Mouse (Mus musculus) heart, adult 2 months (tissue): ENCODE results near the gene Znrf4. TPM values are rescaled to one million over a fixed set of nuclear protein-coding genes. Genes with fewer than 3 reads are reported as not detected.

Experiments used
- DNase-seq, 2 experiments: peaks; one replicate each; pipeline ENCODE4 v3.0.0; 2021
- H3K27ac ChIP-seq: fragments of 200-600 bp; 2 replicates; pipeline ENCODE4 v1.8.1; 2022
- H3K27me3 ChIP-seq: fragments of 200-500 bp; 2 replicates; pipeline ENCODE4 v1.6.1; 2012; ENCODE audit warnings: mild to moderate bottlenecking, low read length, inconsistent platforms, mixed read lengths; ENCODE audit not compliant: control insufficient read depth, insufficient read depth
- H3K36me3 ChIP-seq: fragments of 200-500 bp; 2 replicates; pipeline ENCODE4 v1.6.1; 2012; ENCODE audit warnings: low read length, inconsistent platforms; ENCODE audit not compliant: control insufficient read depth, insufficient read depth
- H3K4me1 ChIP-seq: fragments of 200-500 bp; 2 replicates; pipeline ENCODE4 v1.6.1; 2011; ENCODE audit warnings: low read length; ENCODE audit not compliant: control insufficient read depth, insufficient read depth
- H3K4me3 ChIP-seq: fragments of 200-600 bp; 2 replicates; pipeline ENCODE4 v1.8.1; 2022
- H3K79me2 ChIP-seq: fragments of 200-500 bp; replicated peaks from 2 replicates; pipeline ENCODE4 v1.6.1; 2012; ENCODE audit warnings: mild to moderate bottlenecking, inconsistent platforms, low read length, moderate library complexity, mixed read lengths; ENCODE audit not compliant: control insufficient read depth, insufficient read depth
- H3K9ac ChIP-seq: fragments of 200-500 bp; 2 replicates; pipeline ENCODE4 v1.6.1; 2012; ENCODE audit warnings: low read depth, mild to moderate bottlenecking, control low read depth, inconsistent platforms, low read length, mixed read lengths
- CTCF ChIP-seq: fragments of 200-600 bp; IDR thresholded peaks from 2 replicates; pipeline ENCODE4 v1.8.1; 2022; ENCODE audit warnings: antibody characterized with exemption, mild to moderate bottlenecking, moderate library complexity
- EP300 ChIP-seq: fragments of 200-500 bp; IDR thresholded peaks from 2 replicates; pipeline ENCODE4 v1.6.1; 2011; ENCODE audit warnings: low read depth, low read length, control low read depth; ENCODE audit not compliant: insufficient read depth
- POLR2A ChIP-seq: fragments of 200-500 bp; IDR thresholded peaks from 2 replicates; pipeline ENCODE4 v1.6.1; 2011; ENCODE audit warnings: mild to moderate bottlenecking, low read depth, low read length, control low read depth; ENCODE audit not compliant: insufficient read depth
- WGBS: fragments of 180-500 bp; shearing (Covaris S2); methylation state at CpG from one replicate; pipeline ENCODE4 v1.1.7; 2018; 5-methylcytosine and 5-hydroxymethylcytosine counted together
- intact Hi-C: fragments of 180-260 bp; cut with DNase I; formaldehyde crosslinking; loops from one replicate; pipeline ENCODE4 v1.15.1; 2025
- polyA plus RNA-seq: library from polyadenylated mRNA; depleted of rRNA; stranded (reverse); fragments of >200 nt; gene quantifications from 2 replicates; pipeline ENCODE4 v1.2.3, GENCODE M21; 2012
- total RNA-seq, 2 experiments: library from RNA; stranded (reverse); gene quantifications; 2 replicates each; pipeline ENCODE4 v1.2.3; 2021

Gene Znrf4
- total and polyA plus RNA-seq, 3 experiments: 0.64 TPM; not detected in 2

DNA sequence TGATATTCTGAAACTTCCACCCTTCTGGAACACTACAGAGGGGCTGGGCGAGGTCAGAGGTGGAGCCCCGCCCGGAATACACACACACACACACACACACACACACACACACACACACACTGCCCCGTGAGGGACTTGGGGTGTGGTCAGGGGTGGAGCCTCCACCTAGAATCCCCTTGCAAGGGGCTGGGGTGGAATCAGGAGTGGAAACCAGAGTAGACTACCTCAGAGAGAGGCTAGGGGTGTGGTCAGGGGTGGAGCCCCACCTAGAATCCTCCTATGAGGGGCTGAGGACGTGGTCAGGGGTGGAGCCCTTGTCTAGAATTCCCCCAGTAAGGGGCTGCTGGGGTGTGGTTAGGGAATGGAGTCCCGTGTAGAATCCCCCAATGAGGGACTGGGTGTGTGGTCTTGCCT is 28.3 kb upstream of the Znrf4 start:
- Histone ChIP-seq H3K27ac (no peak overlapping the region), H3K9ac (no peak overlapping the region), H3K27me3 (no peaks in the 10 kb centered on the region), H3K4me3 (no peak overlapping the region), H3K79me2 (no peaks in the 10 kb centered on the region), H3K36me3 (no peaks in the 10 kb centered on the region), H3K4me1 (no peaks in the 10 kb centered on the region)
- DNase-seq: no peak
- TF ChIP-seq EP300: no peak
- TF ChIP-seq POLR2A: no peak
- TF ChIP-seq CTCF: no peak
- intact Hi-C loops: no loop called here
- 25% methylated on average over 6 of the region's 6 CpGs for WGBS

GRCm38 (mm10) chr17:56537912-56538311 is 25.7 kb upstream of the Znrf4 start:
- no peak for DNase-seq
- H3K9ac ChIP-seq: no peak overlapping the region
- no peak for TF ChIP-seq EP300
- no peak for TF ChIP-seq POLR2A
- no peak for TF ChIP-seq CTCF
- intact Hi-C loops: no loop called here
- H3K79me2 ChIP-seq: no peaks in the 10 kb centered on the region
- no peaks in the 10 kb centered on the region for H3K4me1 ChIP-seq
- H3K27ac ChIP-seq: no peak overlapping the region
- no peak overlapping the region for H3K4me3 ChIP-seq
- WGBS: 44% methylated on average over 8 of the region's 8 CpGs
- no peaks in the 10 kb centered on the region for H3K36me3 ChIP-seq
- no peaks in the 10 kb centered on the region for H3K27me3 ChIP-seq

DNA sequence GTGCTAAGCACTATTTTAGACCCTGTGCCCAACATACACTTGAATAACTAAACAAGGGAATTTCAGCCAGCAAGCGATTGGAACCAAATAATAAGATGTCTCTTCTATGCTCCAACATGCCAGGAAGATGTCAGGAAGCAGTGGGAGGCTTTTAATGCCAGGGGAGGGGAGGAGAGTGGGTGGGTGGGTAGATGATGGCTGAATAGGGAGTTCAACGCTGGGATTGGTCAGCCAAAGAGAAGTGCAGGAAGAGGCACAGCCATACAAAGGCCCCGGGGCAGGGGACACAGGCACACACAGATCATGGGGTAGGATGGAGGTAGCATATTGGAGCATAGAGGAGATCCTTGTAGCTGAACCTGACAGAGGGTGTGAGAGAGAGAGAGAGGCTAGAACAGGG is 24.6 kb upstream of the Znrf4 start:
- 67% methylated on average over 3 of the region's 3 CpGs for WGBS
- TF ChIP-seq CTCF: no peak
- Histone ChIP-seq H3K79me2 (no peaks in the 10 kb centered on the region), H3K4me3 (no peak overlapping the region), H3K9ac (no peak overlapping the region), H3K4me1 (no peaks in the 10 kb centered on the region), H3K36me3 (no peaks in the 10 kb centered on the region), H3K27ac (no peak overlapping the region), H3K27me3 (no peaks in the 10 kb centered on the region)
- intact Hi-C loops: no loop called here
- no peak for DNase-seq

- 76% methylated on average over 14 of the region's 14 CpGs for WGBS
- intact Hi-C loops: no loop called here
- H3K4me3 ChIP-seq: no peak overlapping the region
- TF ChIP-seq CTCF (no peak), EP300 (no peak), POLR2A (no peak)
- H3K27me3 ChIP-seq: no peaks in the 10 kb centered on the region
- no peaks in the 10 kb centered on the region for H3K79me2 ChIP-seq
- H3K4me1 ChIP-seq: no peaks in the 10 kb centered on the region
- no peak overlapping the region for H3K27ac ChIP-seq
- DNase-seq: no peak
- no peaks in the 10 kb centered on the region for H3K36me3 ChIP-seq
- H3K9ac ChIP-seq: no peak overlapping the region
Observed at GRCm38 (mm10) chr17:56536192-56536591, 24.0 kb upstream of the Znrf4 start.

DNA sequence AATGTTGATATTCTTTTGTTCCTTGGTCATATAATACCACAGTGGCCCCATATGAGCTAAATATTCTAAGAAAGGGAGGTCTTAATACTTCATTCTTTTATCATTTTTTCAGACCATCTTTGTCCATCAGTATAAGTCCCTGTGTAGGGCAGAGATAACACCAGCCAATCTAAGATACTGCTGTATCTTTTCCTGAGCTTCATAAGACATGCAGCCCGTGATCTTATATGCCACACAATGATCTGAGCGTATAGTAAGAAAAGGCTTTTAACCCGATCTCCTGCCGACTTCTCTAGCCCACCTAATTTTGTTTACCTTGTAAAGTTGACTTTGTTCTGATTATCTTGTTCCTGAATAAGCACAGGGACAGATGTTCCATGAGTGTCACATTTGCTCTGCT is 12.7 kb upstream of the Znrf4 start:
- Histone ChIP-seq H3K4me3 (no peak overlapping the region), H3K9ac (no peak overlapping the region), H3K4me1 (no peaks in the 10 kb centered on the region), H3K27me3 (0 out of 2 replicates have a peak, but pooled peaks cover 4% of the 10 kb centered on the region), H3K36me3 (no peaks in the 10 kb centered on the region), H3K79me2 (no peaks in the 10 kb centered on the region), H3K27ac (no peak overlapping the region)
- TF ChIP-seq EP300 (no peak), CTCF (no peak), POLR2A (no peak)
- WGBS: 68% methylated on average over 4 of the region's 4 CpGs
- intact Hi-C loops: no loop called here
- no peak for DNase-seq

DNA sequence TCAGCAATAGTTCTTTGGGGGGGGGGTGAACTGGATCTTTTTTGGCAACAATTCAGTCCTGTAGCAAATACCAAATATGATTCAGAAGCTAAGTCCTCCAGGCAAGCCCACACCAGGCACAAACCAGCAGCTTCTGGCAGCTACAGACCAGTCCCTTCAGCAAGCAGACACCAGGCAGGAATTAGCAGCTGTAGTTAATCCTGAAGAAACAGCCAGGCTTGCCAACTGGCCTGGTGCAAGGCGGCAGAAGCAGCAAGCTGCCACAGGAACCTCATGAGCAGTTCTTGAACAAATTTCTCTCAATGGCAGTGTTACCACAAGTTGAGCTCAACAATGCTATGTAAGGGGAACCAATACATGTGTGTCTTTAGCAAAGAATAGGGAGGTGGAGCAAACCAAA is 10.5 kb upstream of the Znrf4 start:
- peak in 1 of 2 experiments; percentile 1 for DNase-seq
- Histone ChIP-seq H3K4me3 (no peak overlapping the region), H3K79me2 (no peaks in the 10 kb centered on the region), H3K36me3 (no peaks in the 10 kb centered on the region), H3K27me3 (0 out of 2 replicates have a peak, but pooled peaks cover 4% of the 10 kb centered on the region), H3K27ac (no peak overlapping the region), H3K9ac (no peak overlapping the region), H3K4me1 (no peaks in the 10 kb centered on the region)
- WGBS: 51% methylated on average over 1 of the region's 1 CpGs
- intact Hi-C loops: no loop called here
- TF ChIP-seq POLR2A (no peak), EP300 (no peak), CTCF (no peak)
